In the genomic region with DNA sequence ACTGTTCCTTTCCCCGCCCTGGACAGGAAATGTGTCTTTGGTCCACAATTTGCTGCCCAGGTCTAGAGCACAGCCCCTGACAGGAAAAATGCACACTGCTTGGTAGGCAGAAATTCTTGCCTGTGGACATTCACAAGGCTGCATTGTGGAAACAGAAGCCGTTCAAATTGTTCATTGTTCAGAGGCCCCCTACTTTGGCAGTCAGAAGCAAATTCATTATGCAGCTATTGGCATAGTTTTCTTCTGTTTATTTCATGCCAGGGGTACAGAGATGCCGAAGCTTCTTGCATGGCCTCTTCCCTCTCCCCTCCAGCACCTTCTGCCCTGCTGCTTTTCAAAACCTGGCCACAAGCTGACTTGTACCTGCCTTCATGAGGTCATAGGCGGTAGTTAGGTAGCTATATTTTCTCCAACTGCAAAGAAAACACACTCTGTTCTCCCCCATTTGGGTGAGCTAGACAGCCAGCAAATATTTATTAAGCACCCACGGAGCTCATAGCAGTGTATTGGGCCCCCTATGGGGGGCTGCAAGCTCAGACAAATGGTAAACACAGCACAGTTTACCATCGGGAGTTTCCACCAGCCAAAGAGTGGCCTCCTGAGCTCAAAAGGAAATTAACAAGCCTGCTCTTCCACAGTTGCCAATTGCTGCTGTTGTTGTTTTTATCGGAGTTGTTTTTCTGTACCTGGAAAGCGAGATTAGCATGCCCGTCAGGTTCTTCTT, we compare ENCODE assay signal across 11 mouse cellular contexts. TPM values are rescaled to one million over a fixed set of nuclear protein-coding genes. Genes with fewer than 3 reads are reported as not detected.
DNase-seq lines count a peak whose midpoint lies in the region; ATAC-seq and TF ChIP-seq lines count a peak whose summit lies in the region.
"Had no signal": no experiment of that assay in that cellular context is flagged by ENCODE, and none has a peak within 500 bp of the region (broad histone marks: within the 10 kb centered on the region; RNA-seq: fewer than 3 reads in every experiment).

No protein-coding gene starts in this region.

- ATAC-seq in embryonic facial prominence, embryonic 14.5 days (ENCODE audit: low read depth): 0 out of 2 replicates have a peak, but pooled peaks have one; percentile 41
- ATAC-seq in megakaryocyte progenitor cell, adult 5-6 weeks (replicated peaks; ENCODE audit: poor library complexity): no peak
- ATAC-seq in heart, embryonic 11.5 days (replicated peaks; ENCODE audit: insufficient number of reproducible peaks, low FRiP score, low TSS enrichment): no peak

- no peak for TF ChIP-seq CTCF in brain, embryonic 14.5 days (IDR thresholded peaks at IDR 0.05; ENCODE audit: borderline replicate concordance, extremely low read depth, insufficient read depth, insufficient read length)

- no peak for TF ChIP-seq POLR2A in brain, embryonic 14.5 days (IDR thresholded peaks at IDR 0.05; ENCODE audit: borderline replicate concordance, extremely low read depth, insufficient read depth, insufficient read length, poor library complexity, severe bottlenecking)

- peaks cover 23% of the 10 kb centered on the region; the same call in 1 of the 2 replicates for H3K27me3 ChIP-seq in embryonic facial prominence, embryonic 14.5 days (replicated peaks; ENCODE audit: control insufficient read depth, insufficient read depth, low read length)
- H3K27me3 ChIP-seq in heart, embryonic 11.5 days (ENCODE audit: control insufficient read depth, insufficient read depth, low read length): no peaks in the 10 kb centered on the region
- H3K27me3 ChIP-seq: heart, embryonic 13.5 days had no signal

- DNase-seq in layer of hippocampus, adult 11-12 months (ENCODE audit: low spot score): peak; percentile 29
- DNase-seq in layer of hippocampus, adult 9-10 months (ENCODE audit: low spot score): no peak
- peak; percentile 84 for DNase-seq in brain, embryonic 14.5 days (ENCODE audit: low read depth)
- DNase-seq in embryonic facial prominence, embryonic 14.5 days (ENCODE audit: low spot score): peak; percentile 20
- DNase-seq in layer of hippocampus, postnatal 14 days (ENCODE audit: low spot score in 2 of 2): peak; percentile 31 to 65
- DNase-seq in urinary bladder, postnatal 4 days (ENCODE audit: low spot score in 2 of 2): no peak
- DNase-seq: kidney, adult 11 months had no signal

- H3K9me3 ChIP-seq in embryonic facial prominence, embryonic 14.5 days (ENCODE audit: control insufficient read depth, low read length): no peaks in the 10 kb centered on the region
- no peaks in the 10 kb centered on the region for H3K9me3 ChIP-seq in heart, embryonic 11.5 days (replicated peaks; ENCODE audit: control insufficient read depth, low read length)
- H3K9me3 ChIP-seq: heart, embryonic 13.5 days had no signal

- H3K9ac ChIP-seq in embryonic facial prominence, embryonic 14.5 days (ENCODE audit: low read depth, low read length): no peak overlapping the region
- no peak overlapping the region for H3K9ac ChIP-seq in heart, embryonic 11.5 days (ENCODE audit: low read depth, low read length)
- H3K9ac ChIP-seq: heart, embryonic 13.5 days had no signal

- WGBS in embryonic facial prominence, embryonic 14.5 days: 47% methylated on average over 9 of the region's 9 CpGs
- WGBS in heart, embryonic 11.5 days (ENCODE audit: insufficient replicate concordance): 54% methylated on average over 9 of the region's 9 CpGs

- no peaks in the 10 kb centered on the region for H3K36me3 ChIP-seq in embryonic facial prominence, embryonic 14.5 days (ENCODE audit: control insufficient read depth, insufficient read depth, low read length)
- no peaks in the 10 kb centered on the region for H3K36me3 ChIP-seq in heart, embryonic 11.5 days (ENCODE audit: control insufficient read depth, insufficient read depth, low read length)
- H3K36me3 ChIP-seq: heart, embryonic 13.5 days had no signal

- H3K27ac ChIP-seq in embryonic facial prominence, embryonic 14.5 days (replicated peaks; ENCODE audit: low read depth, low read length): peak overlapping the region; percentile 33
- H3K27ac ChIP-seq in heart, embryonic 11.5 days (ENCODE audit: low read depth, low read length): no peak overlapping the region
- H3K27ac ChIP-seq: heart, embryonic 13.5 days had no signal

- H3K4me1 ChIP-seq in embryonic facial prominence, embryonic 14.5 days (ENCODE audit: control insufficient read depth, insufficient read depth, low read length): no peaks in the 10 kb centered on the region
- H3K4me1 ChIP-seq in heart, embryonic 11.5 days (ENCODE audit: control insufficient read depth, insufficient read depth, low read length): no peaks in the 10 kb centered on the region
- H3K4me1 ChIP-seq: heart, embryonic 13.5 days had no signal

- no peak overlapping the region for H3K4me3 ChIP-seq in embryonic facial prominence, embryonic 14.5 days (ENCODE audit: low read depth, low read length)
- no peak overlapping the region for H3K4me3 ChIP-seq in heart, embryonic 11.5 days (ENCODE audit: low read depth, low read length)
- H3K4me3 ChIP-seq: heart, embryonic 13.5 days had no signal

- no peak overlapping the region for H3K4me2 ChIP-seq in embryonic facial prominence, embryonic 14.5 days (ENCODE audit: low read depth, low read length)
- H3K4me2 ChIP-seq in heart, embryonic 11.5 days: no peak overlapping the region
- H3K4me2 ChIP-seq: heart, embryonic 13.5 days; liver, embryonic 11.5 days had no signal

RNA-seq across cellular contexts. Expression of gene Gpm6b, which starts 48.2 kb away (rescaled TPM):
- polyA plus RNA-seq in brain, embryonic 14.5 days (2012; rRNA removed): 198 and 228 TPM in 2 replicates
- polyA plus RNA-seq in embryonic facial prominence, embryonic 14.5 days (2014; fragmentation: Nextera tagmentation; extraction: Ambion mirVana): 30.3 and 31.9 TPM in 2 replicates
- 100 to 1,000 TPM; 867 to 894 TPM for total RNA-seq in layer of hippocampus, postnatal 14 days (2021)
- 0.10 and 0.25 TPM in 2 replicates for total RNA-seq in megakaryocyte progenitor cell, adult 5-6 weeks (2015)
- total RNA-seq in megakaryocyte progenitor cell, adult 5-6 weeks (2017): 0.20 TPM in 1 of 2 replicates, not detected in the other
- 5.2 and 6.3 TPM in 2 replicates for polyA plus RNA-seq in heart, embryonic 11.5 days (2014; fragmentation: Nextera tagmentation; extraction: Ambion mirVana)

Comparison
In these comparisons a context has a peak if more than half of its experiments do, and no peak if none do; other contexts are left out.
1. DNase-seq: peak in layer of hippocampus, adult 11-12 months (single experiment), brain, embryonic 14.5 days (single experiment), embryonic facial prominence, embryonic 14.5 days (single experiment) and layer of hippocampus, postnatal 14 days (2 of 2); none in layer of hippocampus, adult 9-10 months (single experiment) and urinary bladder, postnatal 4 days (0 of 2).